Mouse (Mus musculus): ENCODE measurements around the gene Dcaf1. TPM values are rescaled to one million over a fixed set of nuclear protein-coding genes. Genes with fewer than 3 reads are reported as not detected.

Dcaf1 gene
- total RNA-seq, 1 experiment: 50.7 TPM

DNA sequence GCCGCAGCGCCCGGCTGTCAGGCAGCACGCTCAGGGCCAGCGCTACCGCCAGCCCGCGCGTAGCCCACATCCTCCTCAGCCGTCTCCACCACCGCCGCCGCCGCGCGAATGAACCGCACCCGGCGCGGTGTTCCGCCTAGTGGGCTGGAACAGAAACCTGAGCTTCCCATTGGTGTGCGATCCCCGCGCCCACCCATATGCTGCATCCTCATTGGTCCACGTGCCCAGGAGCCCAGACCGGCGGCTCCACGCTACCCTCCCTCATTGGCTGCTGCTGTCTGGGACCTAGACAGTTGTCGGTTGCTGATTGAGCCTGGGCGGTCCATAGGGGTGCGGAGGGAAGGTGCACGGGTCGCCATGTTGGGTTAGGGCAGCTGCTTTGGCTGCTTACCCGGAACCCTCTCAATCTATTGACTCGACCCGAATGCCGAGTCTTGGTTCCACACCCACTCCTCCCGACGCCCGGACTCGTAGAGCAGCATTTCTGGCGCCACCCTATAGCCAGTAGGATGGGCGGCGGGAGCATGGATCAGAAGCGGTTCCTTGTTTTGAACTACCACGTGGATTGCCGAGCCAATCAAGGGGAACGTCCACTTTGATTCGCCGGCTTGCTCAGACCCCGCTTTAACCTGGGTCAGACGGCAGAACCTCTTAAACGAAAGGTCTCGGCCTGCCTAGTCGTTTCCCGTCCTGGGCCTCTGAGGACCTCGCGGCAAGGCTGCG is 70.3 kb downstream of the Dcaf1 start, which contains the start of gene Manf:
Gene Manf, minus strand, starts transcription at position 151 of the 723 bp plus-strand sequence.
- Histone ChIP-seq H3K9ac (ENCODE audit: insufficient read depth, low read depth, low read length, poor library complexity, severe bottlenecking) (peak within 1 kb of the TSS; percentile 91), H3K4me3 (ENCODE audit: insufficient read depth in 1 of 2, low read depth in 1 of 2, low read length in 2 of 2, poor library complexity in 1 of 2, severe bottlenecking in 1 of 2) (peak within 1 kb of the TSS; percentile 87 to 100), H3K27ac (ENCODE audit: insufficient read depth, low read depth, low read length, poor library complexity, severe bottlenecking) (peak within 1 kb of the TSS; percentile 88), H3K4me1 (ENCODE audit: control insufficient read depth in 2 of 2, insufficient read depth in 2 of 2, low read length in 2 of 2, poor library complexity in 1 of 2) (peaks cover 3 to 16% of the 10 kb centered on the region in 2 experiments; a peak in 1 of 4 replicates), H3K9me3 (ENCODE audit: control insufficient read depth, insufficient read depth, low read depth, low read length) (no peaks in the 10 kb centered on the region), H3K36me3 (ENCODE audit: control insufficient read depth, insufficient read depth, low read length, poor library complexity, severe bottlenecking) (peaks cover 27% of the 10 kb centered on the region)
- in situ Hi-C loops (cut with MboI; ENCODE audit: low sequenced_read_pairs in 2 of 2, unreplicated experiment in 2 of 2): no loop called here
- peak; percentile 78 for TF ChIP-seq CHD2 (IDR thresholded peaks at IDR 0.05; ENCODE audit: low read depth, low read length)
- TF ChIP-seq MAFK (IDR thresholded peaks at IDR 0.05; ENCODE audit: insufficient read depth, low read depth, low read length): 0 out of 2 replicates have a peak, but pooled peaks have one; percentile 22
- peak; percentile 77 for TF ChIP-seq HCFC1 (IDR thresholded peaks at IDR 0.05; ENCODE audit: borderline replicate concordance, insufficient read depth, low read length)
- no peak for TF ChIP-seq ZNF384 (IDR thresholded peaks at IDR 0.05; ENCODE audit: low read depth, low read length)
- no peak for TF ChIP-seq ZC3H11A (IDR thresholded peaks at IDR 0.05; ENCODE audit: borderline replicate concordance, low read depth, low read length)
- DNase-seq (ENCODE audit: low read depth, low spot score): peak; percentile 97

DNA sequence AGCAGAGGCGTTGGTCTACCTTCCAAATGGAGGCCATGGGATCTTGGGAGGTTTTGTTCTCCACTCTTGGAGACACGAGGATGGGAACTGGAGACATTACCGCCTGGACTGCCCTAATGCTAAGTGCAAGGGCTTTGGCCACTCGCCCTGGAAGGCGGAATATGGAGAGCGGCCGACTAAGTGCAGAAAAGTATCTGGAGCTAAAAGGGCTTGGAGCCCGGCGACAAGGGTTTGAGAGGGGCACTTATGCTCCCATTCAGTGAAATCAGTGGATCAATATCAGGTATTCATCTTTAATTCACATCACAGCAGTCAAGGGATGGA is 70.8 kb downstream of the Dcaf1 start:
- Histone ChIP-seq H3K9ac (ENCODE audit: insufficient read depth, low read depth, low read length, poor library complexity, severe bottlenecking) (peak overlapping the region; percentile 89), H3K9me3 (ENCODE audit: control insufficient read depth, insufficient read depth, low read depth, low read length) (no peaks in the 10 kb centered on the region), H3K36me3 (ENCODE audit: control insufficient read depth, insufficient read depth, low read length, poor library complexity, severe bottlenecking) (peaks cover 26% of the 10 kb centered on the region), H3K27ac (ENCODE audit: insufficient read depth, low read depth, low read length, poor library complexity, severe bottlenecking) (peak overlapping the region; percentile 88), H3K4me1 (ENCODE audit: control insufficient read depth in 2 of 2, insufficient read depth in 2 of 2, low read length in 2 of 2, poor library complexity in 1 of 2) (peaks cover 3 to 15% of the 10 kb centered on the region in 2 experiments; a peak in 1 of 4 replicates), H3K4me3 (ENCODE audit: insufficient read depth in 1 of 2, low read depth in 1 of 2, low read length in 2 of 2, poor library complexity in 1 of 2, severe bottlenecking in 1 of 2) (peak overlapping the region; percentile 75 to 100)
- TF ChIP-seq ZC3H11A (IDR thresholded peaks at IDR 0.05; ENCODE audit: borderline replicate concordance, low read depth, low read length) (no peak), MAFK (IDR thresholded peaks at IDR 0.05; ENCODE audit: insufficient read depth, low read depth, low read length) (no peak), ZNF384 (IDR thresholded peaks at IDR 0.05; ENCODE audit: low read depth, low read length) (no peak), CHD2 (IDR thresholded peaks at IDR 0.05; ENCODE audit: low read depth, low read length) (no peak), HCFC1 (IDR thresholded peaks at IDR 0.05; ENCODE audit: borderline replicate concordance, insufficient read depth, low read length) (no peak)
- no peak for DNase-seq (ENCODE audit: low read depth, low spot score)
- in situ Hi-C loops (cut with MboI; ENCODE audit: low sequenced_read_pairs in 2 of 2, unreplicated experiment in 2 of 2): no loop called here

DNA sequence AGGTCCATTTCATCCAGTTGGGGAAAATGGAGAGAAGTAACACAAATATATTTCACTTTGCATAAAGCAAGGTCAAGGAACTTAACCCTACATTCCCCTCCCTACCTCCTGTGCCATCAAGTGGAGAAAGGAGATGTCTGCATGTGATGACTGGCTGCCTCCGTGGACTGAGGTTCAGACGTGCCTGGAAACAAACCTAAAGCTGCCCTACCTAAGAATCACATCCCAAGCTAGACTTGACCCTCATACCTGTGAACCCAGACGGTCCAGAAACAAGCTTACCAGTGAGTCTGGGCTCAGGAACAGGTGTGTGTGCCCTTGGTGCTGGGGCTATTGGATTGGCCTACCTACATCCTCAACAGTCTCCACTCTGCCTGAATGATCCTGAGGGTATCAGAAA is 71.7 kb downstream of the Dcaf1 start:
- Histone ChIP-seq H3K4me3 (ENCODE audit: insufficient read depth in 1 of 2, low read depth in 1 of 2, low read length in 2 of 2, poor library complexity in 1 of 2, severe bottlenecking in 1 of 2) (peak overlapping the region in 1 of 2 experiments; percentile 100; a peak in 1 of 4 replicates), H3K36me3 (ENCODE audit: control insufficient read depth, insufficient read depth, low read length, poor library complexity, severe bottlenecking) (peaks cover 20% of the 10 kb centered on the region), H3K4me1 (ENCODE audit: control insufficient read depth in 2 of 2, insufficient read depth in 2 of 2, low read length in 2 of 2, poor library complexity in 1 of 2) (peaks cover 2 to 11% of the 10 kb centered on the region in 2 experiments; a peak in 1 of 4 replicates), H3K9ac (ENCODE audit: insufficient read depth, low read depth, low read length, poor library complexity, severe bottlenecking) (no peak overlapping the region; the same call in 1 of the 2 replicates), H3K27ac (ENCODE audit: insufficient read depth, low read depth, low read length, poor library complexity, severe bottlenecking) (no peak overlapping the region), H3K9me3 (ENCODE audit: control insufficient read depth, insufficient read depth, low read depth, low read length) (no peaks in the 10 kb centered on the region)
- TF ChIP-seq ZNF384 (IDR thresholded peaks at IDR 0.05; ENCODE audit: low read depth, low read length) (no peak), ZC3H11A (IDR thresholded peaks at IDR 0.05; ENCODE audit: borderline replicate concordance, low read depth, low read length) (no peak), MAFK (IDR thresholded peaks at IDR 0.05; ENCODE audit: insufficient read depth, low read depth, low read length) (no peak), CHD2 (IDR thresholded peaks at IDR 0.05; ENCODE audit: low read depth, low read length) (no peak), HCFC1 (IDR thresholded peaks at IDR 0.05; ENCODE audit: borderline replicate concordance, insufficient read depth, low read length) (no peak)
- in situ Hi-C loops (cut with MboI; ENCODE audit: low sequenced_read_pairs in 2 of 2, unreplicated experiment in 2 of 2): no loop called here
- no peak for DNase-seq (ENCODE audit: low read depth, low spot score)

DNA sequence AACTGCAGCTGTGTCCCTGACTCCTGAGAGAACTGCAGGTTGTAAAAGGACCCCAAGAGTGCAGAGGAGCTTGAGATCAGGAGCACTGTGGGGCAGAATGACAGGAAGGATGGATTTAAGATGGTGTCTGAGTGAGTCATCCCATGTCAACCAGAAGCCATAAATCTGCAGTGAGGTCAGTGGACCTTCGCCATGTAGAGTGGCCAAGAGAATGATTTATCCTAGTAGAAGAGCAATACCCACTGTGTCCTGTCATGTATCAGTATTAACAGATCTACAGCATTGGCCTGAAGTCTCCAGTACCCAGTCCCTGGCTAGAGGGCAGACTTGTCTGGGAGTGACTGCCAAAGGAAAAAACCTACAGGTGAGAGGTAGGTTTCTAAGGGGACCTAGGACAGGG is 77.2 kb downstream of the Dcaf1 start:
- no peak overlapping the region for H3K27ac ChIP-seq (ENCODE audit: insufficient read depth, low read depth, low read length, poor library complexity, severe bottlenecking)
- no peak for DNase-seq (ENCODE audit: low read depth, low spot score)
- no peak for TF ChIP-seq ZC3H11A (IDR thresholded peaks at IDR 0.05; ENCODE audit: borderline replicate concordance, low read depth, low read length)
- TF ChIP-seq MAFK (IDR thresholded peaks at IDR 0.05; ENCODE audit: insufficient read depth, low read depth, low read length): no peak
- no peak for TF ChIP-seq ZNF384 (IDR thresholded peaks at IDR 0.05; ENCODE audit: low read depth, low read length)
- no peak for TF ChIP-seq HCFC1 (IDR thresholded peaks at IDR 0.05; ENCODE audit: borderline replicate concordance, insufficient read depth, low read length)
- no peak for TF ChIP-seq CHD2 (IDR thresholded peaks at IDR 0.05; ENCODE audit: low read depth, low read length)
- H3K36me3 ChIP-seq (ENCODE audit: control insufficient read depth, insufficient read depth, low read length, poor library complexity, severe bottlenecking): no peaks in the 10 kb centered on the region
- H3K4me1 ChIP-seq (ENCODE audit: control insufficient read depth in 2 of 2, insufficient read depth in 2 of 2, low read length in 2 of 2, poor library complexity in 1 of 2): 0 out of 4 replicates have a peak, but pooled peaks cover 0 to 5% of the 10 kb centered on the region in 2 experiments
- no peaks in the 10 kb centered on the region for H3K9me3 ChIP-seq (ENCODE audit: control insufficient read depth, insufficient read depth, low read depth, low read length)
- in situ Hi-C loops (cut with MboI; ENCODE audit: low sequenced_read_pairs in 2 of 2, unreplicated experiment in 2 of 2): no loop called here
- H3K4me3 ChIP-seq (ENCODE audit: insufficient read depth in 1 of 2, low read depth in 1 of 2, low read length in 2 of 2, poor library complexity in 1 of 2, severe bottlenecking in 1 of 2): no peak overlapping the region
- no peak overlapping the region for H3K9ac ChIP-seq (ENCODE audit: insufficient read depth, low read depth, low read length, poor library complexity, severe bottlenecking)
